Mouse (Mus musculus) stomach, postnatal 0 days (tissue): ENCODE results near the gene Stard10. TPM values are rescaled to one million over a fixed set of nuclear protein-coding genes. Genes with fewer than 3 reads are reported as not detected.

ENCODE experiments used
- ATAC-seq: fragments of 200-750 bp; cut with Nextera tagmentation; 2 replicates; pipeline ENCODE4 v1.8.0; 2017; ENCODE audit not compliant: low FRiP score, low TSS enrichment
- DNase-seq: peaks from one replicate; pipeline ENCODE4 v3.0.0-alpha.2; 2016; ENCODE audit warnings: low spot score
- H3K27ac ChIP-seq: fragments of 300-500 bp; sonication (generic); replicated peaks from 2 replicates; pipeline ENCODE4 v1.5.1; 2014; ENCODE audit warnings: mild to moderate bottlenecking, control low read depth
- H3K27me3 ChIP-seq: fragments of 300-500 bp; sonication (generic); 2 replicates; pipeline ENCODE4 v1.6.1; 2014; ENCODE audit warnings: low read length; ENCODE audit not compliant: control insufficient read depth, insufficient read depth
- H3K36me3 ChIP-seq: fragments of 300-500 bp; sonication (generic); 2 replicates; pipeline ENCODE4 v1.6.1; 2014; ENCODE audit warnings: low read length, mixed read lengths; ENCODE audit not compliant: control insufficient read depth, insufficient read depth
- H3K4me1 ChIP-seq: fragments of 300-500 bp; sonication (generic); replicated peaks from 2 replicates; pipeline ENCODE4 v1.6.1; 2014; ENCODE audit warnings: antibody characterized with exemption; ENCODE audit not compliant: control insufficient read depth, insufficient read depth
- H3K4me2 ChIP-seq: fragments of 300-500 bp; sonication (generic); replicated peaks from 2 replicates; pipeline ENCODE4 v1.6.1; 2014; ENCODE audit warnings: low read depth, mild to moderate bottlenecking, control low read depth, moderate library complexity
- H3K4me3 ChIP-seq: fragments of 300-500 bp; sonication (generic); 2 replicates; pipeline ENCODE4 v1.5.1; 2014; ENCODE audit warnings: low read depth, low read length, control low read depth
- H3K9ac ChIP-seq: fragments of 300-500 bp; sonication (generic); 2 replicates; pipeline ENCODE4 v1.6.1; 2014; ENCODE audit warnings: mild to moderate bottlenecking, low read length, control low read depth, mixed read lengths
- H3K9me3 ChIP-seq: fragments of 300-500 bp; sonication (generic); 2 replicates; pipeline ENCODE4 v1.6.1; 2016; ENCODE audit warnings: low read length; ENCODE audit not compliant: control insufficient read depth
- CTCF ChIP-seq: IDR thresholded peaks from 2 replicates; pipeline ENCODE4 v1.5.1; 2016; ENCODE audit warnings: antibody characterized with exemption, low read depth, mild to moderate bottlenecking, moderate library complexity
- EP300 ChIP-seq: optimal IDR thresholded peaks from 2 replicates; pipeline ENCODE3; 2016; ENCODE audit warnings: antibody characterized with exemption
- WGBS: fragments of 180-500 bp; shearing (Covaris S2); extraction: QIAGEN DNeasy Blood & Tissue Kit; methylation state at CpG from one replicate; pipeline ENCODE4 v1.1.7; 2014; 5-methylcytosine and 5-hydroxymethylcytosine counted together
- polyA plus RNA-seq: library from polyadenylated mRNA; unstranded; fragments of >200 nt; fragmentation: Nextera tagmentation; extraction: Ambion mirVana; gene quantifications from 2 replicates; pipeline ENCODE4 v1.2.1, GENCODE M21; 2015

Stard10 gene
- polyA plus RNA-seq, 1 experiment from 2014 or later, result 132 TPM

DNA sequence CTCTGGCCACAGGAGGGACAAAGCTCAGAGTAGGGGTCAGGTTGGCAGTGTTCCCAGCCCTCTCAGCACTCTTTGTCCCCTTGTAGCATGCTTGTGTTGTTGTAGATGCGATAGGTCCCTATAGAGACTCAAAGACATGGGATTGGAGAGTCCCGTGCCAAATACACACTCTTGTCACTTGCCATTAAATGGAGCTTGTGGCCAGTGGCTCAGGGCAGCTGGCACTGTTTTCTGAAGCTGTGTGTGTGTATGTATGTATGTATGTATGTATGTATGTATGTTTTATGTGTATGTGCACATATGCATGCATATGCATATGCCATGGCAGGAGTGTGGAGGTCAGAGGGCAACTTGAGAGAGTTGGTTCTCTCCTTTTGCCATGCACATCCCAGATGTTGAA lies 10.9 kb downstream of the Stard10 start:
- Histone ChIP-seq H3K9ac (no peak overlapping the region), H3K36me3 (0 out of 2 replicates have a peak, but pooled peaks cover 3% of the 10 kb centered on the region), H3K9me3 (no peaks in the 10 kb centered on the region), H3K4me3 (no peak overlapping the region), H3K4me1 (peaks cover 6% of the 10 kb centered on the region; the same call in 1 of the 2 replicates), H3K4me2 (no peak overlapping the region), H3K27ac (no peak overlapping the region), H3K27me3 (no peaks in the 10 kb centered on the region)
- TF ChIP-seq EP300, result no peak
- TF ChIP-seq CTCF, result no peak
- WGBS, result 80% methylated on average over 2 of the region's 2 CpGs
- DNase-seq (no peak), ATAC-seq (no peak)

DNA sequence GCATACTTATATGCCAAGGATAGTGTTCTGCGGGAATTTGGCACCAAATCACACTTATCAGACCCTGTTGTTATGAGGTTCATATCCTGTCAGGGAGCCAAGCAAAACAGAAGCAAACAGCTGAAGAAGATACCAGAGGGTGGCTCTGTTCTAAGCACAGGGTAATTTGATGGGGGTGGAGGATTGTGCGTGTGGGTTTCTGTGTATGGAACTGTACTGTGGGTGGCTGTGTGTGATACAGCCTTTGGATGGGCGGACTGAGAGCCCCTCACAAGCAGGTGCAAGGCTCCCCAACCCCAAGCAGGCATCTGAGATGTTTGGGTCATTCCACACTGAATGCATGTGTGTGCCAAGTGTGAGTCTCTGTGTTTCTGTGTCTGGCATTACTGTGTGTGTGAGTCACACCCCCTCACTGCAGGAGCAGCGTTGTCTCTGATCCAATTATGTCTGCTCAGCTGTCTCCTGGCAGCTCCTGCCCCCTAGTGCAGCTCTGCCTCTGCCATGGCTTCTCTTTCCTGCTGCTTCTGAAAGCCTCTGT lies 11.8 kb downstream of the Stard10 start:
- no peak for DNase-seq
- Histone ChIP-seq H3K36me3 (0 out of 2 replicates have a peak, but pooled peaks cover 3% of the 10 kb centered on the region), H3K27ac (no peak overlapping the region), H3K9me3 (no peaks in the 10 kb centered on the region), H3K9ac (no peak overlapping the region), H3K4me1 (peaks cover 6% of the 10 kb centered on the region; the same call in 1 of the 2 replicates), H3K4me2 (no peak overlapping the region), H3K27me3 (no peaks in the 10 kb centered on the region), H3K4me3 (no peak overlapping the region)
- TF ChIP-seq CTCF, result peak; percentile 51
- no peak for TF ChIP-seq EP300
- ATAC-seq, result no peak; the same call in 1 of the 2 replicates
- 50% methylated on average over 4 of the region's 4 CpGs for WGBS

DNA sequence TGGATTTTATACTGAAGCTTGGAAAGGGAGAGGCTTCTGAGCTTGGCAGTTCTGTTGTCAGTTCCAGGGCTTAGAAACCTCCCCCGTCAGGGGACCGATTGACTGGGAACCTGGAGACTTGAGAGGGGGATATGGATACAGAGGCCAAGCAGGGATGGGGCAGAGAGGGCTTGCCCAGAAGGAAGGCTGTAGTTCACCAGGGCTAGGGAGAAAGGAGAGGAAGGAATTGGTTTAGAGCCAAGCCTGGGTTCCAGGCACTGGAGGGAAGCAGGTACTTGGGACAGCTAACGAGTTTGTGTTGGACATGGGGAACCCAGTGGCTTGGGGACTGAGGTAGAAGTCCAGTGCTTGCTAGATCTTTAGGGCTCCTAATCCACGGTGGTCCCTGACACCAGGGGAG lies 12.7 kb downstream of the Stard10 start:
- Histone ChIP-seq H3K9ac (no peak overlapping the region), H3K27ac (peak overlapping the region; percentile 35), H3K4me3 (no peak overlapping the region), H3K36me3 (0 out of 2 replicates have a peak, but pooled peaks cover 3% of the 10 kb centered on the region), H3K4me1 (peaks cover 6% of the 10 kb centered on the region; the same call in 1 of the 2 replicates), H3K27me3 (no peaks in the 10 kb centered on the region), H3K4me2 (no peak overlapping the region), H3K9me3 (no peaks in the 10 kb centered on the region)
- 74% methylated on average over 4 of the region's 4 CpGs for WGBS
- DNase-seq (no peak), ATAC-seq (no peak)
- TF ChIP-seq CTCF (no peak), EP300 (no peak)

DNA sequence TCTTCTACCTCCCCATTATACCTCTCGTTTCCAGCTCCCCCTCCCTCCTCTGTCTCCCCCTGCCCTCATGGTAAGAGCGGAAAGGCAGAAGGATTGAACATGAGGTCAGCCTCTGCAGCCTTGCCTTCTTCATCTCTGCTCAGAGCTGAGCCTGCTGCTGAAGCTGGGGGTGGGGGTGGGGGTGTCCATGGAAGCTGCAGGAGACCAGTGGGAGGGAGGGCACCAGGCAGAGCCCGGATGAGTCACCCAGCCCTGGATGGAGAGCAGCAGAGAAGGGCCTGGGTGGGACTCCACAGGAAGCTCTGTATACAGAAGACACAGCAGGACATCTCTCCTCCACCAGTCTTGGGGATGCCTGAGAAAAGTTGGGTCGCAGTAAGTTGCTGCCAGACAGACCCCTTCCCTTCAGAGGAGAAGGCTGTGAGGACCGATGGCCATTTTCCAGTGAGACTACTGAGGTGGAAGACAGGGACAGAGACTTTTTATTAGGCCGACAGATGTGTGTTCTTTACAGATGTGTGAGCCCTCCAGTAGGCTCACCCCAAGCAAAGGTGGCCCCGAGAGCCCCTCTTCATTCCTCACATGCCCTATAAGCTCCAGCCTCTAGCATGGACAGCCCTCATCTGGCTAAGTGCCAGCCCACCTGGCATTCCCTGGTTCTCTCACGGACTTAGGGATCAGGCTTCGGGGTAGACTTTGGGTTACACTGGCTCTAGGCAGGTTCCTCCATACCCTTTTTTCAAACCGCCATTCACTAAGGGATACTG lies 13.4 kb downstream of the Stard10 start:
- peak; percentile 68 for ATAC-seq
- H3K4me1 ChIP-seq, result peaks cover 6% of the 10 kb centered on the region; the same call in 1 of the 2 replicates

DNA sequence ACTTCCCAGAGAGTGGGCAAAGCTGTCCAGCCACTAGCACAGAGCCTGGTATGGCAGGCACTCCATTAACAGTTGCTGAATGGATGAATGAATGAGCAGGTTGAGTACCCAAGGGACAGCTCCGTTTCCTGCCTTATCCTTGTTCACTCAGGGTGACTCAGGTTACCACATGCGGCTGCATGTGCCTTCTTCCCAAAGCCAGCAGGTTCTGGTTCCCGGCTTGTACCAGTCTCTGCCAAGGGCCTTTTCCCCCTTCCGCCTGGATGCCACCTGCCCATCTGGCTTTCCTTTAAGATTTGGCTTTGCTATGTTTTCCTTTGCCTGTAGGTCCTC lies 13.9 kb downstream of the Stard10 start:
- Histone ChIP-seq H3K9me3 (no peaks in the 10 kb centered on the region), H3K36me3 (0 out of 2 replicates have a peak, but pooled peaks cover 3% of the 10 kb centered on the region), H3K4me3 (no peak overlapping the region), H3K27ac (no peak overlapping the region), H3K9ac (no peak overlapping the region), H3K4me1 (peaks cover 6% of the 10 kb centered on the region; the same call in 1 of the 2 replicates), H3K4me2 (no peak overlapping the region), H3K27me3 (no peaks in the 10 kb centered on the region)
- ATAC-seq, result no peak
- 63% methylated on average over 4 of the region's 4 CpGs for WGBS
- DNase-seq, result no peak
- TF ChIP-seq EP300, result no peak
- TF ChIP-seq CTCF, result no peak

More for the DNA sequence above, 13.4 kb downstream of the Stard10 start:
- 0 out of 2 replicates have a peak, but pooled peaks cover 3% of the 10 kb centered on the region for H3K36me3 ChIP-seq
- 60% methylated on average over 10 of the region's 10 CpGs for WGBS
- no peaks in the 10 kb centered on the region for H3K9me3 ChIP-seq
- DNase-seq, result no peak
- H3K4me2 ChIP-seq, result no peak overlapping the region
- no peak overlapping the region for H3K9ac ChIP-seq
- H3K27me3 ChIP-seq, result no peaks in the 10 kb centered on the region
- TF ChIP-seq CTCF, result no peak
- TF ChIP-seq EP300, result no peak
- H3K4me3 ChIP-seq, result no peak overlapping the region
- no peak overlapping the region; the same call in 1 of the 2 replicates for H3K27ac ChIP-seq
